Mouse (Mus musculus) intestine, embryonic 14.5 days (tissue): ENCODE results near the gene Mafk. TPM values are rescaled to one million over a fixed set of nuclear protein-coding genes. Genes with fewer than 3 reads are reported as not detected.

Experiments
- ATAC-seq: fragments of 200-750 bp; cut with Nextera tagmentation; replicated peaks from 2 replicates; pipeline ENCODE4 v1.8.0; 2017; ENCODE audit warnings: low read depth, moderate number of reproducible peaks, moderate TSS enrichment, moderate library complexity; ENCODE audit not compliant: low FRiP score, low TSS enrichment
- DNase-seq: peaks from one replicate; pipeline ENCODE4 v3.0.0-alpha.2; 2018; ENCODE audit warnings: low spot score
- H3K27ac ChIP-seq: fragments of 300-500 bp; sonication (generic); 2 replicates; pipeline ENCODE4 v1.5.1; 2014; ENCODE audit warnings: low read depth, mild to moderate bottlenecking, control low read depth
- H3K27me3 ChIP-seq: fragments of 300-500 bp; sonication (generic); replicated peaks from 2 replicates; pipeline ENCODE4 v1.6.1; 2014; ENCODE audit warnings: low read length, control low read depth; ENCODE audit not compliant: control insufficient read depth, insufficient read depth
- H3K36me3 ChIP-seq: fragments of 300-500 bp; sonication (generic); 2 replicates; pipeline ENCODE4 v1.6.1; 2014; ENCODE audit warnings: low read length, control low read depth; ENCODE audit not compliant: control insufficient read depth, insufficient read depth
- H3K4me1 ChIP-seq: fragments of 300-500 bp; sonication (generic); replicated peaks from 2 replicates; pipeline ENCODE4 v1.6.1; 2014; ENCODE audit warnings: low read length, control low read depth, mixed read lengths; ENCODE audit not compliant: control insufficient read depth, insufficient read depth
- H3K4me2 ChIP-seq: fragments of 300-500 bp; sonication (generic); 2 replicates; pipeline ENCODE4 v1.6.1; 2014; ENCODE audit warnings: low read length
- H3K4me3 ChIP-seq: fragments of 300-500 bp; sonication (generic); 2 replicates; pipeline ENCODE4 v1.5.1; 2014; ENCODE audit warnings: low read depth, low read length, control low read depth, mixed read lengths
- H3K9ac ChIP-seq: fragments of 300-500 bp; sonication (generic); 2 replicates; pipeline ENCODE4 v1.6.1; 2014; ENCODE audit warnings: mild to moderate bottlenecking, low read length
- H3K9me3 ChIP-seq: fragments of 300-500 bp; sonication (generic); 2 replicates; pipeline ENCODE4 v1.6.1; 2016; ENCODE audit warnings: low read length, control low read depth; ENCODE audit not compliant: control insufficient read depth
- WGBS: fragments of 180-500 bp; shearing (Covaris S2); extraction: QIAGEN DNeasy Blood & Tissue Kit; methylation state at CpG from one replicate; pipeline ENCODE4 v1.1.7; 2014; 5-methylcytosine and 5-hydroxymethylcytosine counted together
- polyA plus RNA-seq: library from polyadenylated mRNA; unstranded; fragments of >200 nt; fragmentation: Nextera tagmentation; extraction: Ambion mirVana; gene quantifications from 2 replicates; pipeline ENCODE4 v1.2.1, GENCODE M21; 2014

Mafk gene
- polyA plus RNA-seq, 1 experiment from 2014 or later = 11.2 TPM

GRCm38 (mm10) chr5:139799801-139800590 lies 8.7 kb downstream of the Mafk start:
- DNase-seq = no peak
- H3K9ac ChIP-seq = no peak overlapping the region
- peaks cover 43% of the 10 kb centered on the region for H3K4me1 ChIP-seq
- no peak for ATAC-seq
- H3K4me2 ChIP-seq = no peak overlapping the region
- H3K27me3 ChIP-seq = no peaks in the 10 kb centered on the region
- no peak overlapping the region for H3K27ac ChIP-seq
- H3K9me3 ChIP-seq = no peaks in the 10 kb centered on the region
- WGBS = 93% methylated on average over 33 of the region's 33 CpGs
- H3K4me3 ChIP-seq = no peak overlapping the region
- peaks cover 18% of the 10 kb centered on the region for H3K36me3 ChIP-seq

GRCm38 (mm10) chr5:139801231-139801630 lies 9.9 kb downstream of the Mafk start:
- no peak overlapping the region for H3K4me2 ChIP-seq
- H3K27me3 ChIP-seq = no peaks in the 10 kb centered on the region
- H3K27ac ChIP-seq = no peak overlapping the region
- 94% methylated on average over 8 of the region's 8 CpGs for WGBS
- no peaks in the 10 kb centered on the region for H3K9me3 ChIP-seq
- H3K4me1 ChIP-seq = peaks cover 37% of the 10 kb centered on the region
- no peak overlapping the region for H3K4me3 ChIP-seq
- peaks cover 18% of the 10 kb centered on the region for H3K36me3 ChIP-seq
- DNase-seq (no peak), ATAC-seq (no peak)
- no peak overlapping the region for H3K9ac ChIP-seq

DNA sequence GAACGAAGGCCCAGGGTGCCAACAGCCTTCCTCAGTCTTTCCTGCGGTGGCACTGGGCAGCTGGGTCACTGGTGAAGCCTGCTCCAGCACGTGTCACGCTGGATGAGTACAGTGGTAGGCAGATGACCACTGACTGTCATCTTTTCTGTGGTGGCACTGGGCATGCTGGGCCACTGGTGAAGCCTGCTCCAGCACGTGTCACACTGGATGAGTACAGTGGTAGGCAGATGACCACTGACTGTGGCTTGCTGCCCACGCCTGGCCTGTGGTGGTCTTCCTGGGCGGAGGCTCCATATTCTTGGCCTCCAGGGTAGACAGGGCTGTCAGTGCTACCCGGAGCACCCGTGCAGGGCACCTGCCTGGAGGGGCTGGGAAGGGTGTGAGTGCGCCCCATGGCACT lies 10.6 kb downstream of the Mafk start:
- H3K4me3 ChIP-seq = no peak overlapping the region
- no peak overlapping the region for H3K27ac ChIP-seq
- H3K9ac ChIP-seq = no peak overlapping the region
- 90% methylated on average over 10 of the region's 10 CpGs for WGBS
- H3K9me3 ChIP-seq = no peaks in the 10 kb centered on the region
- no peak overlapping the region for H3K4me2 ChIP-seq
- H3K4me1 ChIP-seq = peaks cover 31% of the 10 kb centered on the region
- peaks cover 18% of the 10 kb centered on the region for H3K36me3 ChIP-seq
- DNase-seq (no peak), ATAC-seq (no peak)
- H3K27me3 ChIP-seq = no peaks in the 10 kb centered on the region

- no peaks in the 10 kb centered on the region for H3K9me3 ChIP-seq
- H3K36me3 ChIP-seq = peaks cover 18% of the 10 kb centered on the region
- H3K4me2 ChIP-seq = no peak overlapping the region
- no peak overlapping the region for H3K4me3 ChIP-seq
- ATAC-seq (no peak), DNase-seq (no peak)
- H3K27ac ChIP-seq = no peak overlapping the region
- H3K4me1 ChIP-seq = peaks cover 18% of the 10 kb centered on the region
- 69% methylated on average over 8 of the region's 8 CpGs for WGBS
- H3K9ac ChIP-seq = no peak overlapping the region
- H3K27me3 ChIP-seq = no peaks in the 10 kb centered on the region
Observed at GRCm38 (mm10) chr5:139803165-139803564, 11.9 kb downstream of the Mafk start.

- Histone ChIP-seq H3K27me3 (no peaks in the 10 kb centered on the region), H3K27ac (no peak overlapping the region), H3K9ac (no peak overlapping the region), H3K4me1 (0 out of 2 replicates have a peak, but pooled peaks cover 13% of the 10 kb centered on the region), H3K4me2 (peak overlapping the region; percentile 24), H3K9me3 (no peaks in the 10 kb centered on the region), H3K36me3 (peaks cover 18% of the 10 kb centered on the region), H3K4me3 (no peak overlapping the region)
- WGBS = 16% methylated on average over 12 of the region's 12 CpGs
- DNase-seq (no peak), ATAC-seq (peak; percentile 29)
Observed at GRCm38 (mm10) chr5:139803601-139804102, 12.3 kb downstream of the Mafk start.

DNA sequence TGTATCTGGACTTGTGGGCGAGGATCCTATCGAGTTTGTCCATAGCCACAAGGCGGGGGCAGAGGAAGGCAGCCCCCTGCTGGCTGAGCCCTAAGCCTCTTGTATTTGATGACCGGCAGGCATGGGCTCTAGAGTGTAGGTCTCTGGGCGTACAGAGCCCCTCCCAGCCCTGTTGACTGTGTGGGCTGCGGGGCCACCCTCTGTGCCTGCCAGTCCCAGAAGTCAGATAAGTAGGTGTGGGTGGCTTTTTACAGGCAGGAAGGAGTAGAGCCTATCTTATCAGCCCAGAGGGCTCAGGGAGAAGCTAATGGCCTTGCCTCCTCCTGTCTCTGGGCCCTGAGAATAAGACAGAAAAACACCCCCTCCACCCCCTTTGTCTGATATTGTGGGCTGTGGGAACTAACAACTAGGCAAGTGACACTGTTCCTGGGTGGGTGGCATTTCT lies 12.8 kb downstream of the Mafk start:
- Histone ChIP-seq H3K27me3 (no peaks in the 10 kb centered on the region), H3K4me3 (no peak overlapping the region), H3K36me3 (peaks cover 18% of the 10 kb centered on the region), H3K4me1 (0 out of 2 replicates have a peak, but pooled peaks cover 13% of the 10 kb centered on the region), H3K27ac (peak overlapping the region; percentile 43), H3K9ac (no peak overlapping the region), H3K4me2 (peak overlapping the region; percentile 24), H3K9me3 (no peaks in the 10 kb centered on the region)
- ATAC-seq (peak; percentile 71), DNase-seq (no peak)
- WGBS = 9% methylated on average over 6 of the region's 6 CpGs

- no peak for ATAC-seq
- no peak overlapping the region for H3K4me3 ChIP-seq
- no peaks in the 10 kb centered on the region for H3K9me3 ChIP-seq
- H3K4me2 ChIP-seq = no peak overlapping the region
- 0 out of 2 replicates have a peak, but pooled peaks cover 13% of the 10 kb centered on the region for H3K4me1 ChIP-seq
- peaks cover 17% of the 10 kb centered on the region for H3K36me3 ChIP-seq
- no peak for DNase-seq
- WGBS = 73% methylated on average over 11 of the region's 11 CpGs
- H3K27ac ChIP-seq = peak overlapping the region; percentile 43
- H3K9ac ChIP-seq = no peak overlapping the region
- H3K27me3 ChIP-seq = no peaks in the 10 kb centered on the region
Observed at GRCm38 (mm10) chr5:139804573-139805111, 13.3 kb downstream of the Mafk start.

GRCm38 (mm10) chr5:139805924-139806323 lies 14.6 kb downstream of the Mafk start:
- peaks cover 6% of the 10 kb centered on the region; the same call in 1 of the 2 replicates for H3K36me3 ChIP-seq
- no peak overlapping the region for H3K4me3 ChIP-seq
- 0 out of 2 replicates have a peak, but pooled peaks cover 13% of the 10 kb centered on the region for H3K4me1 ChIP-seq
- H3K9ac ChIP-seq = no peak overlapping the region
- DNase-seq (no peak), ATAC-seq (no peak)
- no peak overlapping the region for H3K27ac ChIP-seq
- 90% methylated on average over 8 of the region's 8 CpGs for WGBS
- H3K9me3 ChIP-seq = no peaks in the 10 kb centered on the region
- no peaks in the 10 kb centered on the region for H3K27me3 ChIP-seq
- no peak overlapping the region for H3K4me2 ChIP-seq
